Mouse (Mus musculus) bone marrow, adult 2 months (tissue): Measurements from ENCODE around the gene Fras1.

Experiments used
- CTCF ChIP-seq: fragments of 200-500 bp; IDR thresholded peaks from 2 replicates; pipeline ENCODE4 v1.5.1; 2011; ENCODE audit warnings: low read length, control low read depth; ENCODE audit not compliant: control insufficient read depth, insufficient read depth
- POLR2A ChIP-seq: fragments of 200-500 bp; IDR thresholded peaks from 2 replicates; pipeline ENCODE4 v1.6.1; 2011; ENCODE audit warnings: low read depth, mild to moderate bottlenecking, control low read depth, low read length, borderline replicate concordance; ENCODE audit not compliant: control insufficient read depth

DNA sequence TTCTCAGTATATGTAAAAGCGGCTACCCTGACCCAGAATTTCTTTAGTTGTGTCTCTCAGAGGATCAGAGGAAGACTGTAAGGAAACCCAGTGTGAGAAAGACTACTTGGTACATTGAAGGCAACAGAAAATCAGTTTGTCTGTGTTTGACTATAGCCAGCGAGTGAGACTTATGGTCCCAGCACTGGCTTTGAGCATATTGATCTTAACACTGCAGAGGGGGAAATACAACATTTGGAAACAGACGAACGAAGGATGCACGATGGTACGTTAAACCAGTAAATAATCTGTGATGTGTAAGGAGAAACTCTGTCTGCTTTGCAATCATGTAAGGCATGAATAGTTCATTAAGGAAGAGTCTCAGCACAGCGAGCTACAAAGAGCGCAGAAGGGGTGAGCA is 51.6 kb downstream of the Fras1 start:
- TF ChIP-seq CTCF (no peak), POLR2A (no peak)
